Mouse (Mus musculus) brain, embryonic 14.5 days (tissue): ENCODE data around the gene Traf2.

Experiments
- CTCF ChIP-seq: fragments of 200-500 bp; IDR thresholded peaks from 2 replicates; pipeline ENCODE4 v1.5.1; 2012; ENCODE audit warnings: inconsistent platforms, mild to moderate bottlenecking, moderate library complexity, borderline replicate concordance; ENCODE audit not compliant: insufficient read depth, insufficient read length; ENCODE audit errors: extremely low read depth
- POLR2A ChIP-seq: fragments of 200-500 bp; IDR thresholded peaks from 2 replicates; pipeline ENCODE4 v1.6.1; 2012; ENCODE audit warnings: mild to moderate bottlenecking, inconsistent platforms, borderline replicate concordance; ENCODE audit not compliant: poor library complexity, insufficient read depth, insufficient read length, severe bottlenecking; ENCODE audit errors: extremely low read depth

- TF ChIP-seq CTCF, result no peak
- no peak for TF ChIP-seq POLR2A
Measured at GRCm38 (mm10) chr2:25580621-25581101, 33.9 kb upstream of the Traf2 start.
